Mouse (Mus musculus): ENCODE measurements around the gene Uchl1. TPM values are rescaled to one million over a fixed set of nuclear protein-coding genes. Genes with fewer than 3 reads are reported as not detected.

Uchl1 gene
- polyA plus RNA-seq, 1 experiment from 2014 or later: 1,834 TPM

- ATAC-seq (replicated peaks): no peak
- Histone ChIP-seq H3K9ac (no peak overlapping the region), H3K4me2 (no peak overlapping the region), H3K27ac (no peak overlapping the region), H3K27me3 (replicated peaks) (no peaks in the 10 kb centered on the region), H3K36me3 (replicated peaks) (peaks cover 62% of the 10 kb centered on the region), H3K4me1 (peaks cover 10% of the 10 kb centered on the region), H3K4me3 (no peak overlapping the region), H3K9me3 (no peaks in the 10 kb centered on the region)
- WGBS: 82% methylated on average over 2 of the region's 2 CpGs
Observed at GRCm38 (mm10) chr5:66685930-66686329, 10.0 kb downstream of the Uchl1 start.

- Histone ChIP-seq H3K9me3 (no peaks in the 10 kb centered on the region), H3K9ac (no peak overlapping the region), H3K4me3 (no peak overlapping the region), H3K27ac (no peak overlapping the region), H3K4me1 (peaks cover 6% of the 10 kb centered on the region; the same call in 1 of the 2 replicates), H3K27me3 (replicated peaks) (no peaks in the 10 kb centered on the region), H3K4me2 (no peak overlapping the region), H3K36me3 (replicated peaks) (peaks cover 54% of the 10 kb centered on the region)
- ATAC-seq (replicated peaks): no peak
- WGBS: 85% methylated on average over 13 of the region's 13 CpGs
Observed at GRCm38 (mm10) chr5:66686863-66687262, 11.0 kb downstream of the Uchl1 start.

GRCm38 (mm10) chr5:66687737-66688136 lies 11.8 kb downstream of the Uchl1 start:
- Histone ChIP-seq H3K4me3 (no peak overlapping the region), H3K9ac (no peak overlapping the region), H3K9me3 (no peaks in the 10 kb centered on the region), H3K27ac (no peak overlapping the region), H3K27me3 (replicated peaks) (no peaks in the 10 kb centered on the region), H3K36me3 (replicated peaks) (peaks cover 45% of the 10 kb centered on the region), H3K4me1 (peaks cover 6% of the 10 kb centered on the region; the same call in 1 of the 2 replicates), H3K4me2 (no peak overlapping the region)
- no peak for ATAC-seq (replicated peaks)
- 86% methylated on average over 9 of the region's 9 CpGs for WGBS

GRCm38 (mm10) chr5:66688286-66688685 lies 12.4 kb downstream of the Uchl1 start:
- H3K9ac ChIP-seq: no peak overlapping the region
- H3K4me3 ChIP-seq: no peak overlapping the region
- H3K27ac ChIP-seq: no peak overlapping the region
- no peak for ATAC-seq (replicated peaks)
- H3K4me2 ChIP-seq: no peak overlapping the region
- H3K27me3 ChIP-seq (replicated peaks): no peaks in the 10 kb centered on the region
- H3K9me3 ChIP-seq: no peaks in the 10 kb centered on the region
- peaks cover 41% of the 10 kb centered on the region for H3K36me3 ChIP-seq (replicated peaks)
- H3K4me1 ChIP-seq: peaks cover 6% of the 10 kb centered on the region; the same call in 1 of the 2 replicates
- 93% methylated on average over 5 of the region's 5 CpGs for WGBS

GRCm38 (mm10) chr5:66689796-66690195 lies 13.9 kb downstream of the Uchl1 start:
- ATAC-seq (replicated peaks): no peak
- WGBS: 91% methylated on average over 9 of the region's 9 CpGs
- peaks cover 33% of the 10 kb centered on the region for H3K36me3 ChIP-seq (replicated peaks)

GRCm38 (mm10) chr5:66693231-66693630 lies 17.3 kb downstream of the Uchl1 start:
- Histone ChIP-seq H3K4me1 (no peaks in the 10 kb centered on the region), H3K27ac (no peak overlapping the region), H3K27me3 (replicated peaks) (no peaks in the 10 kb centered on the region), H3K9me3 (no peaks in the 10 kb centered on the region), H3K4me2 (no peak overlapping the region), H3K9ac (no peak overlapping the region), H3K4me3 (no peak overlapping the region), H3K36me3 (replicated peaks) (0 out of 2 replicates have a peak, but pooled peaks cover 5% of the 10 kb centered on the region)
- 73% methylated on average over 4 of the region's 4 CpGs for WGBS
- ATAC-seq (replicated peaks): no peak

More at GRCm38 (mm10) chr5:66689796-66690195, 13.9 kb downstream of the Uchl1 start:
- no peaks in the 10 kb centered on the region for H3K9me3 ChIP-seq
- no peak overlapping the region for H3K4me2 ChIP-seq
- H3K27ac ChIP-seq: no peak overlapping the region
- no peaks in the 10 kb centered on the region for H3K4me1 ChIP-seq
- no peaks in the 10 kb centered on the region for H3K27me3 ChIP-seq (replicated peaks)
- no peak overlapping the region for H3K9ac ChIP-seq
- H3K4me3 ChIP-seq: no peak overlapping the region

GRCm38 (mm10) chr5:66697119-66697518 lies 21.2 kb downstream of the Uchl1 start:
- Histone ChIP-seq H3K9ac (no peak overlapping the region), H3K27ac (no peak overlapping the region), H3K9me3 (no peaks in the 10 kb centered on the region), H3K4me1 (no peaks in the 10 kb centered on the region; the same call in 1 of the 2 replicates), H3K36me3 (replicated peaks) (no peaks in the 10 kb centered on the region), H3K4me2 (no peak overlapping the region), H3K4me3 (no peak overlapping the region), H3K27me3 (replicated peaks) (no peaks in the 10 kb centered on the region)
- 0 out of 2 replicates have a peak, but pooled peaks have one; percentile 25 for ATAC-seq (replicated peaks)

- Histone ChIP-seq H3K9me3 (no peaks in the 10 kb centered on the region), H3K36me3 (replicated peaks) (no peaks in the 10 kb centered on the region), H3K27ac (no peak overlapping the region), H3K4me1 (peaks cover 6% of the 10 kb centered on the region; the same call in 1 of the 2 replicates), H3K9ac (no peak overlapping the region), H3K27me3 (replicated peaks) (no peaks in the 10 kb centered on the region), H3K4me2 (no peak overlapping the region), H3K4me3 (no peak overlapping the region)
- ATAC-seq (replicated peaks): no peak
- 76% methylated on average over 6 of the region's 6 CpGs for WGBS
Observed at GRCm38 (mm10) chr5:66699911-66700310, 24.0 kb downstream of the Uchl1 start.

- WGBS: 74% methylated on average over 4 of the region's 4 CpGs
- no peak overlapping the region for H3K27ac ChIP-seq
- H3K9me3 ChIP-seq: no peaks in the 10 kb centered on the region
- H3K4me2 ChIP-seq: no peak overlapping the region
- no peak overlapping the region for H3K4me3 ChIP-seq
- no peak overlapping the region for H3K9ac ChIP-seq
- no peaks in the 10 kb centered on the region for H3K36me3 ChIP-seq (replicated peaks)
- ATAC-seq (replicated peaks): no peak
- H3K27me3 ChIP-seq (replicated peaks): no peaks in the 10 kb centered on the region
- peaks cover 6% of the 10 kb centered on the region; the same call in 1 of the 2 replicates for H3K4me1 ChIP-seq
Observed at GRCm38 (mm10) chr5:66701951-66702350, 26.1 kb downstream of the Uchl1 start.

- H3K4me2 ChIP-seq: no peak overlapping the region
- peaks cover 6% of the 10 kb centered on the region; the same call in 1 of the 2 replicates for H3K4me1 ChIP-seq
- WGBS: 53% methylated on average over 10 of the region's 10 CpGs
- no peak overlapping the region for H3K9ac ChIP-seq
- no peak for ATAC-seq (replicated peaks)
- H3K27ac ChIP-seq: no peak overlapping the region
- no peak overlapping the region for H3K4me3 ChIP-seq
- H3K27me3 ChIP-seq (replicated peaks): no peaks in the 10 kb centered on the region
- no peaks in the 10 kb centered on the region for H3K9me3 ChIP-seq
- no peaks in the 10 kb centered on the region for H3K36me3 ChIP-seq (replicated peaks)
Observed at GRCm38 (mm10) chr5:66703317-66704004, 27.6 kb downstream of the Uchl1 start.

GRCm38 (mm10) chr5:66707859-66708258 lies 32.0 kb downstream of the Uchl1 start:
- no peaks in the 10 kb centered on the region for H3K27me3 ChIP-seq (replicated peaks)
- H3K27ac ChIP-seq: no peak overlapping the region
- no peaks in the 10 kb centered on the region for H3K9me3 ChIP-seq
- ATAC-seq (replicated peaks): no peak
- H3K9ac ChIP-seq: no peak overlapping the region
- H3K36me3 ChIP-seq (replicated peaks): no peaks in the 10 kb centered on the region
- H3K4me3 ChIP-seq: no peak overlapping the region
- 78% methylated on average over 5 of the region's 5 CpGs for WGBS
- H3K4me2 ChIP-seq: no peak overlapping the region
- peaks cover 6% of the 10 kb centered on the region; the same call in 1 of the 2 replicates for H3K4me1 ChIP-seq

- no peak overlapping the region for H3K27ac ChIP-seq
- H3K4me3 ChIP-seq: no peak overlapping the region
- WGBS: 12% methylated on average over 4 of the region's 4 CpGs
- H3K9ac ChIP-seq: no peak overlapping the region
- H3K4me2 ChIP-seq: no peak overlapping the region
- H3K27me3 ChIP-seq (replicated peaks): 0 out of 2 replicates have a peak, but pooled peaks cover under 1% of the 10 kb centered on the region
- no peak; the same call in 1 of the 2 replicates for ATAC-seq (replicated peaks)
- no peaks in the 10 kb centered on the region for H3K9me3 ChIP-seq
- no peaks in the 10 kb centered on the region for H3K4me1 ChIP-seq
- no peaks in the 10 kb centered on the region for H3K36me3 ChIP-seq (replicated peaks)
Observed at GRCm38 (mm10) chr5:66710445-66711019, 34.6 kb downstream of the Uchl1 start.
